Mouse (Mus musculus): ENCODE measurements around the gene Jaml.

GRCm38 (mm10) chr9:45146267-45146597 lies 67.2 kb downstream of the Jaml start:
- TF ChIP-seq CTCF (IDR thresholded peaks at IDR 0.05; ENCODE audit: control insufficient read depth, insufficient read depth, insufficient read length) (no peak), CEBPB (IDR thresholded peaks at IDR 0.05; ENCODE audit: low read depth) (no peak)

Measured in C2C12 (cell line).